Mouse (Mus musculus) kidney, adult 2 months (tissue): Measurements from ENCODE around the gene Gm10945. TPM values are rescaled to one million over a fixed set of nuclear protein-coding genes. Genes with fewer than 3 reads are reported as not detected.

ENCODE experiments used
- DNase-seq: peaks from one replicate; pipeline ENCODE4 v3.0.0; 2021
- H3K27ac ChIP-seq: fragments of 200-500 bp; 2 replicates; pipeline ENCODE4 v1.5.1; 2012; ENCODE audit warnings: low read depth, low read length, control low read depth, inconsistent platforms; ENCODE audit not compliant: insufficient read depth
- H3K27me3 ChIP-seq: fragments of 200-500 bp; replicated peaks from 2 replicates; pipeline ENCODE4 v1.6.1; 2012; ENCODE audit warnings: mild to moderate bottlenecking, moderate library complexity, low read length, inconsistent platforms; ENCODE audit not compliant: control insufficient read depth, insufficient read depth
- H3K36me3 ChIP-seq: fragments of 200-500 bp; 2 replicates; pipeline ENCODE4 v1.6.1; 2012; ENCODE audit warnings: mild to moderate bottlenecking, moderate library complexity, low read length, inconsistent platforms; ENCODE audit not compliant: control insufficient read depth, insufficient read depth
- H3K4me1 ChIP-seq: fragments of 200-500 bp; 2 replicates; pipeline ENCODE4 v1.6.1; 2011; ENCODE audit warnings: low read length; ENCODE audit not compliant: control insufficient read depth, insufficient read depth
- H3K4me3 ChIP-seq: fragments of 200-500 bp; 2 replicates; pipeline ENCODE4 v1.5.1; 2011; ENCODE audit warnings: mild to moderate bottlenecking, low read depth, low read length, control low read depth; ENCODE audit not compliant: insufficient read depth
- CTCF ChIP-seq: fragments of 200-500 bp; conservative IDR thresholded peaks from 2 replicates; pipeline ENCODE4 v1.5.1; 2011; ENCODE audit warnings: low read depth, mild to moderate bottlenecking, control low read depth, low read length, moderate library complexity, mixed read lengths; ENCODE audit not compliant: insufficient read depth, insufficient read length
- POLR2A ChIP-seq: fragments of 200-500 bp; IDR thresholded peaks from one replicate; pipeline ENCODE4 v1.6.1; 2011; ENCODE audit warnings: low read depth, low read length, control low read depth
- WGBS: fragments of 180-500 bp; shearing (Covaris S2); methylation state at CpG from one replicate; pipeline ENCODE4 v1.1.7; 2018; 5-methylcytosine and 5-hydroxymethylcytosine counted together
- polyA plus RNA-seq: library from polyadenylated mRNA; depleted of rRNA; stranded (reverse); fragments of >200 nt; gene quantifications from 2 replicates; pipeline ENCODE4 v1.2.3, GENCODE M21; 2012; rRNA removed

Gene Gm10945
- polyA plus RNA-seq = not detected in 2 replicates

- H3K36me3 ChIP-seq = no peaks in the 10 kb centered on the region
- H3K27ac ChIP-seq = no peak within 1 kb of the TSS
- H3K4me1 ChIP-seq = no peaks in the 10 kb centered on the region
- WGBS = 78% methylated on average over 2 of the region's 2 CpGs
- DNase-seq = peak; percentile 8
- TF ChIP-seq POLR2A (no peak), CTCF (no peak)
- H3K27me3 ChIP-seq = no peaks in the 10 kb centered on the region
- H3K4me3 ChIP-seq = no peak within 1 kb of the TSS
Measured at GRCm38 (mm10) chr10:6761287-6761811, at the start of gene Gm10945. TSS of gene Gm10945 (minus strand) at chr10:6761761.

GRCm38 (mm10) chr10:6790226-6790625 is 28.7 kb upstream of the Gm10945 start:
- Histone ChIP-seq H3K27ac (no peak overlapping the region), H3K36me3 (no peaks in the 10 kb centered on the region), H3K27me3 (no peaks in the 10 kb centered on the region), H3K4me1 (no peaks in the 10 kb centered on the region), H3K4me3 (no peak overlapping the region)
- no peak for DNase-seq
- TF ChIP-seq POLR2A = no peak
- TF ChIP-seq CTCF = no peak

- TF ChIP-seq CTCF (no peak), POLR2A (no peak)
- Histone ChIP-seq H3K27ac (no peak overlapping the region), H3K27me3 (no peaks in the 10 kb centered on the region), H3K36me3 (no peaks in the 10 kb centered on the region), H3K4me3 (no peak overlapping the region), H3K4me1 (no peaks in the 10 kb centered on the region)
- 5% methylated on average over 25 of the region's 25 CpGs for WGBS
- DNase-seq = peak; percentile 7
Measured at GRCm38 (mm10) chr10:6788517-6789237, 27.1 kb upstream of the Gm10945 start.

- no peak for TF ChIP-seq POLR2A
- no peak for TF ChIP-seq CTCF
- Histone ChIP-seq H3K27me3 (no peaks in the 10 kb centered on the region), H3K4me1 (no peaks in the 10 kb centered on the region), H3K36me3 (no peaks in the 10 kb centered on the region), H3K4me3 (no peak within 1 kb of the TSS), H3K27ac (no peak within 1 kb of the TSS)
- no peak for DNase-seq
- WGBS = 94% methylated on average over 3 of the region's 3 CpGs
Measured at GRCm38 (mm10) chr10:6758206-6758605, 3.4 kb downstream of the Gm10945 start, which contains the start of gene Oprm1. TSS of gene Oprm1 (plus strand) at chr10:6758506.

- H3K36me3 ChIP-seq = no peaks in the 10 kb centered on the region
- DNase-seq = no peak
- no peak for TF ChIP-seq CTCF
- 87% methylated on average over 5 of the region's 5 CpGs for WGBS
- H3K27ac ChIP-seq = no peak overlapping the region
- H3K27me3 ChIP-seq = no peaks in the 10 kb centered on the region
- H3K4me3 ChIP-seq = no peak overlapping the region
- no peaks in the 10 kb centered on the region for H3K4me1 ChIP-seq
Measured at GRCm38 (mm10) chr10:6753375-6753774, 8.2 kb downstream of the Gm10945 start.

GRCm38 (mm10) chr10:6728469-6728868 is 33.1 kb downstream of the Gm10945 start:
- TF ChIP-seq CTCF = no peak
- TF ChIP-seq POLR2A = no peak
- DNase-seq = no peak
- H3K27ac ChIP-seq = no peak overlapping the region
- WGBS = 93% methylated on average over 3 of the region's 3 CpGs
- H3K4me3 ChIP-seq = no peak overlapping the region
- no peaks in the 10 kb centered on the region for H3K36me3 ChIP-seq
- H3K4me1 ChIP-seq = no peaks in the 10 kb centered on the region
- no peaks in the 10 kb centered on the region for H3K27me3 ChIP-seq

GRCm38 (mm10) chr10:6723765-6724164 is 37.8 kb downstream of the Gm10945 start:
- TF ChIP-seq CTCF = no peak
- no peak for TF ChIP-seq POLR2A
- Histone ChIP-seq H3K27me3 (no peaks in the 10 kb centered on the region; the same call in 1 of the 2 replicates), H3K4me3 (no peak overlapping the region), H3K4me1 (no peaks in the 10 kb centered on the region), H3K36me3 (no peaks in the 10 kb centered on the region), H3K27ac (no peak overlapping the region)
- DNase-seq = no peak
- WGBS = 62% methylated on average over 1 of the region's 1 CpGs
